Mouse (Mus musculus): Measurements from ENCODE around the gene Ran. TPM values are rescaled to one million over a fixed set of nuclear protein-coding genes. Genes with fewer than 3 reads are reported as not detected.
"Not testable (repeated sequence)": the region's sequence is repeated elsewhere in the genome, so short reads cannot be mapped to it uniquely, and the experiment has no call there.

Ran gene
- polyA plus RNA-seq (2015; fragmentation: Nextera tagmentation; extraction: Ambion mirVana), result 437 and 441 TPM in 2 replicates

DNA sequence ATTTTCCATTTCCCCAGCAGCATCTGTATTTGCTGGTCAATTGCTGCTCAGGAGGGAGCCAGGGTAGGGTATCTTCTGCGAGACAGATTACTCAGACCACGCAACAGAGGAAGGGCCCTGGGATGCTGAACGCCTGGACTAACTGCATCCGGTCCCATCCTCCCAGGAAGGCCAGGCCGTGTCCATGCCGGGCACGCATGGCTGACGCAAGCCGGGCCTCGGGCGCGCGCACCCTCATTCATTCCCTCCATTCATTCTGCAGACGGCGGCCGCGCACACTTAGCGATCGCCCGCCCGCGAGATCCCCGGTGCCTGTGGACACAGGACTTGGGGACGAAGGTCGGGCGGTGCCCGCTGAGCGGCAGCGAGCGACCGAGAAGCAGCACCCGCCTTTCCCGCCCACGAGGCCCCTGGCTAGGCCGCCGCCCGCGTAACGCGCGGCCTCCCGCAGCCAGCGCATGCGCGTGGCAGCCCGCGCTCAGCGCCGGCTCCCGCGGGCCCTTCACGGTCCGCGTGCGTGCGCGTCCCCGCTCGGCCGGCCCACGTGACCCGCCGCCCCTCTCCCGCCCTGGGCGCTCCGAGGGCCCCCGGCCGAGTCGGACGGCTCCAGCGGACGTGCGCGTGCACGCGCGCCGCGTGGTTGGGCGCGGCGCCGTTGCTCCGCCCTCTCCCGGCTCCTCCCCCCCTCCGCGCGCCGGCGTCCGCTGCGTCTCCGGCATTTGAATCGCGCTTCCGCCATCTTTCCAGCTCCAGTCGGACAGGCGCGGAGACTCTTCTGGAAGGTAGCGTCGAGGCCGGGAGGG, at the start of gene Ran:
TSS of gene Ran (plus strand) at position 573 of the 803 bp plus-strand sequence.
- peak within 1 kb of the TSS; percentile 90 for H3K4me3 ChIP-seq (replicated peaks)
- H3K36me3 ChIP-seq, result peaks cover 11% of the 10 kb centered on the region
- peak; percentile 93 for ATAC-seq (ENCODE audit: insufficient number of reproducible peaks, low FRiP score, low TSS enrichment, low read depth)
- no peaks in the 10 kb centered on the region for H3K27me3 ChIP-seq
- H3K4me2 ChIP-seq (replicated peaks), result peak within 1 kb of the TSS; percentile 66
- H3K4me1 ChIP-seq, result peaks cover 11% of the 10 kb centered on the region; the same call in 1 of the 2 replicates
- H3K9ac ChIP-seq, result peak within 1 kb of the TSS; percentile 92
- peak within 1 kb of the TSS; percentile 97 for H3K27ac ChIP-seq (replicated peaks)
- WGBS, result under 1% methylated on average over 86 of the region's 102 CpGs
- no peaks in the 10 kb centered on the region for H3K9me3 ChIP-seq (replicated peaks)

DNA sequence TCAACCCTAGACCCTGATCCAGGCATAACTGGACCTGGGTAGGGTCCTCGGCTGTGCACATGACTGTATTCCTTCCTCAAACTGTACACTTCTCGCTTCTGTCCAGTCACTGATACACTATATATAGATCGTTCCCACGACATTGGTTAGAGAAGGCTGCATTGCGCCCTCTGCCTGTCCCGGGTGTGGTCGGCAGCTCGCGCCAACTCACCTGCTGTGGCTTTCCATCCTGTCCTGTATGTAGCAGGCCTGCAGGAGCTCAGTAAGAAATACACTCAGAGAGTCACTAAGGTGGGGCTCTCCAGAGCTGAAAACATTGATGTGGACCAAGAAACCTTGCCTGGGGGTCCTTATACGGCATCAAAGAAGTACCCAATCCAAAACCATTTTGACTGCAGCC, 49.0 kb upstream of the Ran start:
- peak overlapping the region; percentile 34; the same call in 1 of the 2 replicates for H3K4me2 ChIP-seq (replicated peaks)
- 65% methylated on average over 10 of the region's 10 CpGs for WGBS

GRCm38 (mm10) chr5:128971298-128971697, 48.6 kb upstream of the Ran start:
- no peaks in the 10 kb centered on the region for H3K9me3 ChIP-seq (replicated peaks)
- 13% methylated on average over 14 of the region's 14 CpGs for WGBS
- no peak for ATAC-seq (ENCODE audit: insufficient number of reproducible peaks, low FRiP score, low TSS enrichment, low read depth)
- H3K27me3 ChIP-seq, result no peaks in the 10 kb centered on the region
- H3K4me3 ChIP-seq (replicated peaks), result peak overlapping the region; percentile 14
- no peak overlapping the region for H3K9ac ChIP-seq
- H3K27ac ChIP-seq (replicated peaks), result no peak overlapping the region
- H3K4me2 ChIP-seq (replicated peaks), result peak overlapping the region; percentile 34; the same call in 1 of the 2 replicates
- no peaks in the 10 kb centered on the region for H3K36me3 ChIP-seq
- no peaks in the 10 kb centered on the region for H3K4me1 ChIP-seq

More for the DNA sequence above, 49.0 kb upstream of the Ran start:
- no peaks in the 10 kb centered on the region for H3K27me3 ChIP-seq
- no peak overlapping the region for H3K9ac ChIP-seq
- no peak for ATAC-seq (ENCODE audit: insufficient number of reproducible peaks, low FRiP score, low TSS enrichment, low read depth)
- no peaks in the 10 kb centered on the region for H3K36me3 ChIP-seq
- H3K4me3 ChIP-seq (replicated peaks), result peak overlapping the region; percentile 14
- H3K9me3 ChIP-seq (replicated peaks), result no peaks in the 10 kb centered on the region
- no peaks in the 10 kb centered on the region for H3K4me1 ChIP-seq
- no peak overlapping the region for H3K27ac ChIP-seq (replicated peaks)

- no peak overlapping the region for H3K4me2 ChIP-seq (replicated peaks)
- H3K4me3 ChIP-seq (replicated peaks), result no peak overlapping the region
- 18% methylated on average over 4 of the region's 4 CpGs for WGBS
- H3K36me3 ChIP-seq, result no peaks in the 10 kb centered on the region
- ATAC-seq (ENCODE audit: insufficient number of reproducible peaks, low FRiP score, low TSS enrichment, low read depth), result no peak
- no peak overlapping the region for H3K9ac ChIP-seq
- H3K27me3 ChIP-seq, result no peaks in the 10 kb centered on the region
- no peaks in the 10 kb centered on the region for H3K9me3 ChIP-seq (replicated peaks)
- no peak overlapping the region for H3K27ac ChIP-seq (replicated peaks)
- H3K4me1 ChIP-seq, result no peaks in the 10 kb centered on the region
Measured at GRCm38 (mm10) chr5:128976266-128976665, 43.6 kb upstream of the Ran start.

DNA sequence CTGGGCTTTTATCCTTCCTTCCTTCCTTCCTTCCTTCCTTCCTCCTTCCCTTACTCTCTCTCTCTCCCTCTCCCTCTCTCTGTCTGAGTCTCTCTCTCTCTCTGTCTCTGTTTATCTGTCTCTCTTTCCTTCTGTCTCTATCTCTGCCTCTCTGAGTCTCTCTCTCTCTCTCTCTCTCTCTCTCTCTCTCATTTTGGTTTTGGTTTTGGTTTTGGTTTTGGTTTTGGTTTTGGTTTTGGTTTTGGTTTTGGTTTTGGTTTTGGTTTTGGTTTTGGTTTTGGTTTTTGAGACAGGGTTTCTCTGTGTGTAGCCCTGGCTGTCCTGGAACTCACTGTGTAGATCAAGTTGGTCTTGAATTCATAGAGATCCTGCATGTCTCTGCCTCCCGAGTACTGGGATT, 42.4 kb upstream of the Ran start:
- H3K9me3 ChIP-seq (replicated peaks); H3K4me3 ChIP-seq (replicated peaks); H3K27me3 ChIP-seq; H3K27ac ChIP-seq (replicated peaks); ATAC-seq (ENCODE audit: insufficient number of reproducible peaks, low FRiP score, low TSS enrichment, low read depth); H3K4me2 ChIP-seq (replicated peaks); H3K4me1 ChIP-seq; H3K9ac ChIP-seq; H3K36me3 ChIP-seq: not testable (repeated sequence)
- WGBS, result 70% methylated on average over 1 of the region's 1 CpGs

GRCm38 (mm10) chr5:128978957-128979356, 40.9 kb upstream of the Ran start:
- no peaks in the 10 kb centered on the region for H3K27me3 ChIP-seq
- ATAC-seq (ENCODE audit: insufficient number of reproducible peaks, low FRiP score, low TSS enrichment, low read depth), result no peak
- H3K27ac ChIP-seq (replicated peaks), result no peak overlapping the region
- no peak overlapping the region for H3K9ac ChIP-seq
- H3K4me2 ChIP-seq (replicated peaks), result no peak overlapping the region
- 98% methylated on average over 7 of the region's 7 CpGs for WGBS
- H3K9me3 ChIP-seq (replicated peaks), result no peaks in the 10 kb centered on the region
- no peak overlapping the region for H3K4me3 ChIP-seq (replicated peaks)
- H3K4me1 ChIP-seq, result 0 out of 2 replicates have a peak, but pooled peaks cover 4% of the 10 kb centered on the region
- no peaks in the 10 kb centered on the region for H3K36me3 ChIP-seq

DNA sequence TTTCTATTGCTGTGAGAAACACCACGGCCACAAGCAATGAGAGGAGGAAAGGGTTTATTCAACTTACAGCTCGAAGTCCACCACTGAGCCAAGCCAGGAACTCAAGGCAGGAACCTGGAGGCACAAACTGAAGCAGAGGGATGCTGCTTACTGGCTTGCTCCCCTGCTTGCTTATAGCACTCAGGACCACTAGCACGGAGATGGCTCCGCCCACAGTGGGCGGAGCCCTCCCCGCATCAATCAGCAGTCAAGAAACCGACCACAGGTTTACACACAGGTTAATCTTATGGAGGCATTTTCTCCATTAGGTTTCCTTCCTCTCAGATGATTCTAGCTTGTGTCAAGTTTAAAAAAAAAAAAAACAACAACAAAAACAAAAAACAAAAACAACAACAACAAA, 39.0 kb upstream of the Ran start:
- no peak overlapping the region for H3K27ac ChIP-seq (replicated peaks)
- WGBS, result 71% methylated on average over 7 of the region's 7 CpGs
- peaks cover 13% of the 10 kb centered on the region for H3K36me3 ChIP-seq
- no peak overlapping the region for H3K4me2 ChIP-seq (replicated peaks)
- H3K4me1 ChIP-seq, result 0 out of 2 replicates have a peak, but pooled peaks cover 4% of the 10 kb centered on the region
- H3K27me3 ChIP-seq, result no peaks in the 10 kb centered on the region
- H3K4me3 ChIP-seq (replicated peaks), result no peak overlapping the region
- H3K9ac ChIP-seq, result no peak overlapping the region
- H3K9me3 ChIP-seq (replicated peaks), result no peaks in the 10 kb centered on the region
- ATAC-seq (ENCODE audit: insufficient number of reproducible peaks, low FRiP score, low TSS enrichment, low read depth), result no peak

GRCm38 (mm10) chr5:128981607-128982006, 38.3 kb upstream of the Ran start:
- 0 out of 2 replicates have a peak, but pooled peaks have one; percentile 65 for ATAC-seq (ENCODE audit: insufficient number of reproducible peaks, low FRiP score, low TSS enrichment, low read depth)
- WGBS, result 22% methylated on average over 12 of the region's 12 CpGs
- Histone ChIP-seq H3K27ac (replicated peaks) (no peak overlapping the region), H3K4me3 (replicated peaks) (no peak overlapping the region), H3K4me1 (0 out of 2 replicates have a peak, but pooled peaks cover 4% of the 10 kb centered on the region), H3K4me2 (replicated peaks) (no peak overlapping the region), H3K27me3 (no peaks in the 10 kb centered on the region), H3K9me3 (replicated peaks) (no peaks in the 10 kb centered on the region), H3K9ac (no peak overlapping the region), H3K36me3 (peaks cover 19% of the 10 kb centered on the region)

- no peaks in the 10 kb centered on the region for H3K9me3 ChIP-seq (replicated peaks)
- ATAC-seq (ENCODE audit: insufficient number of reproducible peaks, low FRiP score, low TSS enrichment, low read depth), result no peak
- H3K27me3 ChIP-seq, result no peaks in the 10 kb centered on the region
- no peak overlapping the region for H3K4me3 ChIP-seq (replicated peaks)
- H3K4me2 ChIP-seq (replicated peaks), result no peak overlapping the region
- H3K9ac ChIP-seq, result no peak overlapping the region
- 0 out of 2 replicates have a peak, but pooled peaks cover 4% of the 10 kb centered on the region for H3K4me1 ChIP-seq
- 80% methylated on average over 6 of the region's 6 CpGs for WGBS
- peaks cover 39% of the 10 kb centered on the region for H3K36me3 ChIP-seq
- H3K27ac ChIP-seq (replicated peaks), result no peak overlapping the region
Measured at GRCm38 (mm10) chr5:128984536-128984935, 35.3 kb upstream of the Ran start.

DNA sequence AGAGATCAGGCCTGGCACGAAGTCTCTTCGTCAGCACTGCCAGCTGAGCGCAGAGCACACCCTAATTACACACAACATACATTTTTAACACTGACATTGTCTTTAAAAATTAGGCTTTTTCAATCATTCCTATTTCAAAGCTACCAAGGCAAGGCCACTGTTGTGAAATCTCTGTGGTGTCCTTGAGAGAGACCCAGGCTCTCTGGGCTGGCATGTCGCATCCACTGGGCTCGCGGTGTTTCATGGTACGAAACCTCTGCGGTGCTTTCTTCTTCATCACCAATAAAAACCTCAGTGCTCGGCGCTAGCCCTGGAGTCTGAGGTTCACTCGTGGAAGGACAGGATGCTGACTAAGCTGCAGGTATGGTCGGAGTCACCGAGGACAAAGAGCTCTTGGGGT, 33.9 kb upstream of the Ran start:
- H3K4me1 ChIP-seq, result 0 out of 2 replicates have a peak, but pooled peaks cover 4% of the 10 kb centered on the region
- no peak for ATAC-seq (ENCODE audit: insufficient number of reproducible peaks, low FRiP score, low TSS enrichment, low read depth)
- H3K4me3 ChIP-seq (replicated peaks), result no peak overlapping the region
- H3K27me3 ChIP-seq, result no peaks in the 10 kb centered on the region
- H3K36me3 ChIP-seq, result peaks cover 50% of the 10 kb centered on the region
- WGBS, result 94% methylated on average over 13 of the region's 13 CpGs
- H3K9ac ChIP-seq, result no peak overlapping the region
- no peak overlapping the region for H3K27ac ChIP-seq (replicated peaks)
- no peaks in the 10 kb centered on the region for H3K9me3 ChIP-seq (replicated peaks)
- H3K4me2 ChIP-seq (replicated peaks), result no peak overlapping the region

- H3K4me1 ChIP-seq, result no peaks in the 10 kb centered on the region
- H3K4me3 ChIP-seq (replicated peaks), result no peak overlapping the region
- no peak overlapping the region for H3K27ac ChIP-seq (replicated peaks)
- no peak overlapping the region for H3K4me2 ChIP-seq (replicated peaks)
- no peak overlapping the region for H3K9ac ChIP-seq
- no peaks in the 10 kb centered on the region for H3K9me3 ChIP-seq (replicated peaks)
- H3K27me3 ChIP-seq, result no peaks in the 10 kb centered on the region
- H3K36me3 ChIP-seq, result peaks cover 64% of the 10 kb centered on the region
- WGBS, result 63% methylated on average over 19 of the region's 19 CpGs
- no peak for ATAC-seq (ENCODE audit: insufficient number of reproducible peaks, low FRiP score, low TSS enrichment, low read depth)
Measured at GRCm38 (mm10) chr5:128987141-128987954, 32.5 kb upstream of the Ran start.
